Mouse (Mus musculus) kidney, adult 11 months (tissue): ENCODE results near the gene Prrt4.
"Not testable (repeated sequence)": the region's sequence is repeated elsewhere in the genome, so short reads cannot be mapped to it uniquely, and the experiment has no call there.

ENCODE experiments used
- DNase-seq: peaks from one replicate; pipeline ENCODE4 v3.0.0; 2022

The Prrt4 gene

GRCm38 (mm10) chr6:29178888-29179658 is at the start of gene Prrt4:
Gene Prrt4 (minus strand): TSS chr6:29179584.
- peak; percentile 15 for DNase-seq

GRCm38 (mm10) chr6:29217717-29218116 is 38.3 kb upstream of the Prrt4 start:
- DNase-seq, result not testable (repeated sequence)

GRCm38 (mm10) chr6:29215881-29216501 is 36.6 kb upstream of the Prrt4 start, which contains the start of gene Impdh1:
Gene Impdh1 (minus strand): TSS chr6:29216364.
- peak; percentile 74 for DNase-seq

GRCm38 (mm10) chr6:29215181-29215580 is 35.8 kb upstream of the Prrt4 start:
- no peak for DNase-seq

- DNase-seq, result no peak
These were observed 35.4 kb upstream of the Prrt4 start for GRCm38 (mm10) chr6:29214776-29215175.

GRCm38 (mm10) chr6:29214245-29214644 is 34.9 kb upstream of the Prrt4 start:
- no peak for DNase-seq

GRCm38 (mm10) chr6:29213436-29213835 is 34.1 kb upstream of the Prrt4 start:
- DNase-seq, result no peak

- peak; percentile 67 for DNase-seq
These were observed 32.6 kb upstream of the Prrt4 start for GRCm38 (mm10) chr6:29211806-29212492.

GRCm38 (mm10) chr6:29211146-29211545 is 31.8 kb upstream of the Prrt4 start:
- no peak for DNase-seq

- DNase-seq, result no peak
These were observed 31.0 kb upstream of the Prrt4 start for GRCm38 (mm10) chr6:29210231-29210936.

- DNase-seq, result no peak
These were observed 28.8 kb upstream of the Prrt4 start for GRCm38 (mm10) chr6:29208178-29208577.

- DNase-seq, result no peak
These were observed 27.6 kb upstream of the Prrt4 start for GRCm38 (mm10) chr6:29207017-29207416.

- DNase-seq, result no peak
These were observed 26.6 kb upstream of the Prrt4 start for GRCm38 (mm10) chr6:29206006-29206405.

GRCm38 (mm10) chr6:29204932-29205614 is 25.7 kb upstream of the Prrt4 start:
- DNase-seq, result peak; percentile 41

- no peak for DNase-seq
These were observed 24.6 kb upstream of the Prrt4 start for GRCm38 (mm10) chr6:29203861-29204585.

- no peak for DNase-seq
These were observed 23.7 kb upstream of the Prrt4 start for GRCm38 (mm10) chr6:29203096-29203495.

- no peak for DNase-seq
These were observed 22.6 kb upstream of the Prrt4 start for GRCm38 (mm10) chr6:29201988-29202387.

GRCm38 (mm10) chr6:29201341-29201740 is 22.0 kb upstream of the Prrt4 start:
- DNase-seq, result no peak

- DNase-seq, result no peak
These were observed 21.1 kb upstream of the Prrt4 start for GRCm38 (mm10) chr6:29200496-29200895.

- DNase-seq, result no peak
These were observed 20.0 kb upstream of the Prrt4 start for GRCm38 (mm10) chr6:29199223-29199855.
